In genomic region chr1:38557615-38558014, GRCm38 (mm10) we compare ENCODE assay signal across 19 mouse cellular contexts.
A peak's percentile ranks its signal among the peaks of the same experiment; 100 is the strongest.
DNase-seq lines count a peak whose midpoint lies in the region; ATAC-seq lines count a peak whose summit lies in the region.
"Had no signal": no experiment of that assay in that cellular context is flagged by ENCODE, and none has a peak within 500 bp of the region (broad histone marks: within the 10 kb centered on the region; RNA-seq: fewer than 3 reads in every experiment).

No protein-coding gene starts in this region.

- peak overlapping the region; percentile 53 for H3K4me2 ChIP-seq in heart, embryonic 14.5 days (ENCODE audit: low read length)
- H3K4me2 ChIP-seq: forebrain, embryonic 13.5 days; intestine, embryonic 15.5 days had no signal

- H3K4me1 ChIP-seq in heart, embryonic 14.5 days (ENCODE audit: control insufficient read depth in 2 of 2, insufficient read depth in 2 of 2, low read length in 2 of 2): peaks cover 6 to 10% of the 10 kb centered on the region in 2 experiments; a peak in 2 of 4 replicates
- H3K4me1 ChIP-seq: intestine, embryonic 15.5 days had no signal

- no peak overlapping the region; a peak in 1 of 4 replicates for H3K27ac ChIP-seq in heart, embryonic 14.5 days (replicated peaks in 1 of 2; ENCODE audit: control insufficient read depth in 1 of 2, insufficient read depth in 1 of 2, low read depth in 2 of 2, low read length in 2 of 2)
- H3K27ac ChIP-seq: forebrain, embryonic 13.5 days; hindbrain, embryonic 10.5 days; intestine, embryonic 15.5 days; kidney, postnatal 0 days had no signal

- DNase-seq in heart, adult 9 months (ENCODE audit: low spot score in 2 of 2): no peak
- DNase-seq in CD4-positive, CD25-positive, alpha-beta regulatory T cell, adult 2 months (ENCODE audit: low read depth, low spot score): peak; percentile 86
- DNase-seq in naive thymus-derived CD4-positive, alpha-beta T cell, adult 2 months (ENCODE audit: low read depth): peak; percentile 88
- DNase-seq in kidney, postnatal 14 days: no peak
- no peak for DNase-seq in adrenal gland, postnatal 25 days
- no peak for DNase-seq in cerebellum, adult 8-10 months
- DNase-seq: adrenal gland, adult 2 months; cerebellum, adult 2 months; liver; lung, adult 2 months; lung, postnatal 4 days; midbrain, embryonic 14.5 days; thymus, adult 18-20 months had no signal

- H3K9me3 ChIP-seq in heart, embryonic 14.5 days (ENCODE audit: control insufficient read depth, low read length): no peaks in the 10 kb centered on the region
- H3K9me3 ChIP-seq: forebrain, embryonic 13.5 days; hindbrain, embryonic 10.5 days; intestine, embryonic 15.5 days had no signal

- no peaks in the 10 kb centered on the region for H3K36me3 ChIP-seq in heart, embryonic 14.5 days (ENCODE audit: control insufficient read depth, insufficient read depth, low read length)
- H3K36me3 ChIP-seq: hindbrain, embryonic 10.5 days; intestine, embryonic 15.5 days had no signal

- ATAC-seq in heart, embryonic 14.5 days (ENCODE audit: insufficient number of reproducible peaks, insufficient read depth, low FRiP score, low read depth): no peak
- ATAC-seq in common myeloid progenitor, adult 5-6 weeks (replicated peaks; ENCODE audit: low read depth, poor library complexity, severe bottlenecking): peak; percentile 86
- ATAC-seq: forebrain, embryonic 13.5 days; intestine, embryonic 15.5 days had no signal

- no peak overlapping the region for H3K9ac ChIP-seq in heart, embryonic 14.5 days (ENCODE audit: low read length)
- H3K9ac ChIP-seq: forebrain, embryonic 13.5 days; intestine, embryonic 15.5 days had no signal

- WGBS in heart, embryonic 14.5 days: 36% methylated on average over 8 of the region's 8 CpGs

- peak overlapping the region in 1 of 2 experiments; percentile 17; a peak in 1 of 4 replicates for H3K4me3 ChIP-seq in heart, embryonic 14.5 days (ENCODE audit: control insufficient read depth in 1 of 2, insufficient read depth in 1 of 2, low read depth in 1 of 2, low read length in 2 of 2)
- H3K4me3 ChIP-seq: forebrain, embryonic 13.5 days; hindbrain, embryonic 10.5 days; intestine, embryonic 15.5 days had no signal

- no peaks in the 10 kb centered on the region for H3K27me3 ChIP-seq in heart, embryonic 14.5 days (ENCODE audit: control insufficient read depth, insufficient read depth, low read length)
- H3K27me3 ChIP-seq: forebrain, embryonic 13.5 days; intestine, embryonic 15.5 days had no signal

Comparison
In these comparisons a context has a peak if more than half of its experiments do, and no peak if none do; other contexts are left out.
1. DNase-seq: peak in CD4-positive, CD25-positive, alpha-beta regulatory T cell, adult 2 months (single experiment) and naive thymus-derived CD4-positive, alpha-beta T cell, adult 2 months (single experiment); none in heart, adult 9 months (0 of 2), kidney, postnatal 14 days (single experiment), adrenal gland, postnatal 25 days (single experiment) and cerebellum, adult 8-10 months (single experiment).